Mouse (Mus musculus) gastrocnemius, postnatal 36 days (tissue): Measurements from ENCODE around the gene Shank2. TPM values are rescaled to one million over a fixed set of nuclear protein-coding genes. Genes with fewer than 3 reads are reported as not detected.

ENCODE experiments used
- DNase-seq, 2 experiments: peaks; one replicate each; pipeline ENCODE4 v3.0.0; 2022
- intact Hi-C: fragments of 180-260 bp; cut with DNase I; formaldehyde crosslinking; loops from one replicate; pipeline ENCODE4 v1.15.1; 2025
- total RNA-seq, 2 experiments: library from RNA; stranded (reverse); gene quantifications; 2 replicates each; pipeline ENCODE4 v1.2.3; 2021

Shank2 gene
- total RNA-seq, 2 experiments from 2014 or later, result 0.05 to 0.18 TPM

- peak; percentile 43 to 66 for DNase-seq
- intact Hi-C loops, result no loop called here
These were observed 206.1 kb downstream of the Shank2 start for GRCm38 (mm10) chr7:144207849-144208248.

GRCm38 (mm10) chr7:144208628-144209027 lies 206.9 kb downstream of the Shank2 start:
- intact Hi-C loops, result no loop called here
- no peak for DNase-seq

- intact Hi-C loops, result loop anchor here (10.0 kb wide), 1 partner anchor 364 kb away; no protein-coding TSS in a partner anchor
- DNase-seq, result no peak
These were observed 208.8 kb downstream of the Shank2 start for GRCm38 (mm10) chr7:144210526-144210925.

- intact Hi-C loops, result loop anchor here (10.0 kb wide), 1 partner anchor 362 kb away; no protein-coding TSS in a partner anchor
- no peak for DNase-seq
These were observed 211.0 kb downstream of the Shank2 start for GRCm38 (mm10) chr7:144212694-144213093.

- intact Hi-C loops, result loop anchor here (1.0 to 10.0 kb wide), 2 partner anchors 209 to 358 kb away; no protein-coding TSS in a partner anchor
- peak; percentile 45 to 48 for DNase-seq
These were observed 215.5 kb downstream of the Shank2 start for GRCm38 (mm10) chr7:144217192-144217591.

- intact Hi-C loops, result no loop called here
- DNase-seq, result no peak
These were observed 227.0 kb downstream of the Shank2 start for GRCm38 (mm10) chr7:144228683-144229082.

GRCm38 (mm10) chr7:144229421-144229820 lies 227.7 kb downstream of the Shank2 start:
- intact Hi-C loops, result no loop called here
- no peak for DNase-seq

GRCm38 (mm10) chr7:144232132-144232706 lies 230.5 kb downstream of the Shank2 start:
- DNase-seq, result no peak
- intact Hi-C loops, result no loop called here

- DNase-seq, result no peak
- intact Hi-C loops, result no loop called here
These were observed 231.8 kb downstream of the Shank2 start for GRCm38 (mm10) chr7:144233479-144233878.

GRCm38 (mm10) chr7:144234783-144235182 lies 233.1 kb downstream of the Shank2 start:
- no peak for DNase-seq
- intact Hi-C loops, result no loop called here

- intact Hi-C loops, result no loop called here
- no peak for DNase-seq
These were observed 233.8 kb downstream of the Shank2 start for GRCm38 (mm10) chr7:144235523-144235922.

- intact Hi-C loops, result no loop called here
- no peak for DNase-seq
These were observed 235.1 kb downstream of the Shank2 start for GRCm38 (mm10) chr7:144236802-144237201.

GRCm38 (mm10) chr7:144238409-144238808 lies 236.7 kb downstream of the Shank2 start:
- DNase-seq, result no peak
- intact Hi-C loops, result no loop called here

GRCm38 (mm10) chr7:144238992-144239391 lies 237.3 kb downstream of the Shank2 start:
- DNase-seq, result no peak
- intact Hi-C loops, result no loop called here

- intact Hi-C loops, result no loop called here
- no peak for DNase-seq
These were observed 238.0 kb downstream of the Shank2 start for GRCm38 (mm10) chr7:144239571-144240370.

GRCm38 (mm10) chr7:144240736-144241343 lies 239.1 kb downstream of the Shank2 start:
- intact Hi-C loops, result no loop called here
- DNase-seq, result no peak

GRCm38 (mm10) chr7:144244203-144244602 lies 242.5 kb downstream of the Shank2 start:
- DNase-seq, result no peak
- intact Hi-C loops, result no loop called here

GRCm38 (mm10) chr7:144246271-144246670 lies 244.5 kb downstream of the Shank2 start:
- intact Hi-C loops, result no loop called here
- no peak for DNase-seq

- intact Hi-C loops, result no loop called here
- DNase-seq, result no peak
These were observed 247.1 kb downstream of the Shank2 start for GRCm38 (mm10) chr7:144248686-144249422.

- intact Hi-C loops, result no loop called here
- no peak for DNase-seq
These were observed 249.1 kb downstream of the Shank2 start for GRCm38 (mm10) chr7:144250791-144251190.

- intact Hi-C loops, result no loop called here
- no peak for DNase-seq
These were observed 249.5 kb downstream of the Shank2 start for GRCm38 (mm10) chr7:144251250-144251649.
